Mouse (Mus musculus) liver, embryonic 12.5 days (tissue): Measurements from ENCODE around the gene Miox. TPM values are rescaled to one million over a fixed set of nuclear protein-coding genes. Genes with fewer than 3 reads are reported as not detected.
A peak's percentile ranks its signal among the peaks of the same experiment; 100 is the strongest.

Experiments used
- ATAC-seq: fragments of 200-750 bp; cut with Nextera tagmentation; 2 replicates; pipeline ENCODE4 v1.8.0; 2017; ENCODE audit warnings: moderate number of reproducible peaks, mild to moderate bottlenecking, moderate library complexity
- H3K27ac ChIP-seq: fragments of 300-500 bp; sonication (generic); 2 replicates; pipeline ENCODE4 v1.5.1; 2016; ENCODE audit warnings: mild to moderate bottlenecking
- H3K27me3 ChIP-seq: fragments of 300-500 bp; sonication (generic); replicated peaks from 2 replicates; pipeline ENCODE4 v1.6.1; 2016; ENCODE audit warnings: mild to moderate bottlenecking, moderate library complexity
- H3K36me3 ChIP-seq: fragments of 300-500 bp; sonication (generic); 2 replicates; pipeline ENCODE4 v1.6.1; 2016; ENCODE audit warnings: mild to moderate bottlenecking, moderate library complexity
- H3K4me1 ChIP-seq: fragments of 300-500 bp; sonication (generic); 2 replicates; pipeline ENCODE4 v1.6.1; 2016
- H3K4me2 ChIP-seq: fragments of 300-500 bp; sonication (generic); 2 replicates; pipeline ENCODE4 v1.6.1; 2016; ENCODE audit warnings: mild to moderate bottlenecking, moderate library complexity
- H3K4me3 ChIP-seq: fragments of 300-500 bp; sonication (generic); 2 replicates; pipeline ENCODE4 v1.5.1; 2016; ENCODE audit warnings: mild to moderate bottlenecking, moderate library complexity
- H3K9ac ChIP-seq: fragments of 300-500 bp; sonication (generic); 2 replicates; pipeline ENCODE4 v1.6.1; 2016; ENCODE audit warnings: mild to moderate bottlenecking, moderate library complexity
- H3K9me3 ChIP-seq: fragments of 300-500 bp; sonication (generic); replicated peaks from 2 replicates; pipeline ENCODE4 v1.6.1; 2016; ENCODE audit warnings: mild to moderate bottlenecking, moderate library complexity
- WGBS: fragments of 180-500 bp; shearing (Covaris S2); methylation state at CpG from one replicate; pipeline ENCODE4 v1.1.7; 2016; ENCODE audit not compliant: insufficient replicate concordance; 5-methylcytosine and 5-hydroxymethylcytosine counted together
- polyA plus RNA-seq: library from polyadenylated mRNA; unstranded; fragments of >200 nt; fragmentation: Nextera tagmentation; extraction: Ambion mirVana; gene quantifications from 2 replicates; pipeline ENCODE4 v1.2.1, GENCODE M21; 2016

Gene Miox
- 2.4 and 3.7 TPM in 2 replicates for polyA plus RNA-seq

GRCm38 (mm10) chr15:89334271-89334670 lies at the start of gene Miox:
Gene Miox (plus strand): TSS chr15:89334398.
- no peak within 1 kb of the TSS for H3K9ac ChIP-seq
- no peak within 1 kb of the TSS for H3K4me3 ChIP-seq
- peaks cover 9% of the 10 kb centered on the region; the same call in 1 of the 2 replicates for H3K27me3 ChIP-seq
- no peak for ATAC-seq
- no peaks in the 10 kb centered on the region for H3K4me1 ChIP-seq
- H3K9me3 ChIP-seq = no peaks in the 10 kb centered on the region
- no peaks in the 10 kb centered on the region for H3K36me3 ChIP-seq
- H3K4me2 ChIP-seq = no peak within 1 kb of the TSS
- WGBS = 81% methylated on average over 7 of the region's 7 CpGs
- no peak within 1 kb of the TSS for H3K27ac ChIP-seq

GRCm38 (mm10) chr15:89285004-89285403 lies 49.2 kb upstream of the Miox start:
- Histone ChIP-seq H3K27me3 (no peaks in the 10 kb centered on the region), H3K9me3 (no peaks in the 10 kb centered on the region), H3K4me2 (peak overlapping the region; percentile 69), H3K9ac (peak overlapping the region; percentile 62), H3K4me1 (peaks cover 42% of the 10 kb centered on the region), H3K36me3 (peaks cover 96% of the 10 kb centered on the region), H3K27ac (peak overlapping the region; percentile 89), H3K4me3 (peak overlapping the region; percentile 26; the same call in 1 of the 2 replicates)
- ATAC-seq = peak; percentile 77

GRCm38 (mm10) chr15:89285478-89285877 lies 48.7 kb upstream of the Miox start:
- ATAC-seq = peak; percentile 91
- Histone ChIP-seq H3K9me3 (no peaks in the 10 kb centered on the region), H3K27ac (peak overlapping the region; percentile 89), H3K4me2 (peak overlapping the region; percentile 69), H3K4me1 (peaks cover 42% of the 10 kb centered on the region), H3K36me3 (peaks cover 96% of the 10 kb centered on the region), H3K9ac (peak overlapping the region; percentile 62), H3K27me3 (no peaks in the 10 kb centered on the region), H3K4me3 (peak overlapping the region; percentile 26)
- 55% methylated on average over 5 of the region's 5 CpGs for WGBS

GRCm38 (mm10) chr15:89286114-89286513 lies 48.1 kb upstream of the Miox start:
- whole genome bisulfite sequencing = 70% methylated on average over 7 of the region's 7 CpGs
- H3K27me3 ChIP-seq = no peaks in the 10 kb centered on the region
- H3K4me3 ChIP-seq = peak overlapping the region; percentile 26
- H3K9me3 ChIP-seq = no peaks in the 10 kb centered on the region
- peak overlapping the region; percentile 89 for H3K27ac ChIP-seq
- peak overlapping the region; percentile 62 for H3K9ac ChIP-seq
- peak overlapping the region; percentile 69 for H3K4me2 ChIP-seq
- peak; percentile 19; the same call in 1 of the 2 replicates for ATAC-seq
- peaks cover 96% of the 10 kb centered on the region for H3K36me3 ChIP-seq
- peaks cover 42% of the 10 kb centered on the region for H3K4me1 ChIP-seq

GRCm38 (mm10) chr15:89286582-89286981 lies 47.6 kb upstream of the Miox start:
- Histone ChIP-seq H3K9ac (no peak overlapping the region), H3K4me3 (no peak overlapping the region), H3K36me3 (peaks cover 96% of the 10 kb centered on the region), H3K4me2 (0 out of 2 replicates have a peak overlapping the region, but pooled peaks have one; percentile 21), H3K27me3 (no peaks in the 10 kb centered on the region), H3K4me1 (peaks cover 46% of the 10 kb centered on the region), H3K27ac (no peak overlapping the region), H3K9me3 (no peaks in the 10 kb centered on the region)
- no peak for ATAC-seq
- WGBS = 82% methylated on average over 5 of the region's 5 CpGs

- no peak overlapping the region for H3K4me2 ChIP-seq
- peaks cover 96% of the 10 kb centered on the region for H3K36me3 ChIP-seq
- H3K27ac ChIP-seq = peak overlapping the region; percentile 30; the same call in 1 of the 2 replicates
- WGBS = 88% methylated on average over 23 of the region's 23 CpGs
- ATAC-seq = no peak
- H3K4me3 ChIP-seq = no peak overlapping the region
- no peaks in the 10 kb centered on the region for H3K9me3 ChIP-seq
- H3K9ac ChIP-seq = no peak overlapping the region
- H3K4me1 ChIP-seq = peaks cover 63% of the 10 kb centered on the region
- no peaks in the 10 kb centered on the region for H3K27me3 ChIP-seq
These were observed 45.9 kb upstream of the Miox start for GRCm38 (mm10) chr15:89288227-89288767.

- Histone ChIP-seq H3K27me3 (no peaks in the 10 kb centered on the region), H3K4me3 (no peak overlapping the region), H3K9ac (no peak overlapping the region), H3K4me2 (no peak overlapping the region), H3K36me3 (peaks cover 96% of the 10 kb centered on the region), H3K4me1 (peaks cover 60% of the 10 kb centered on the region), H3K27ac (no peak overlapping the region), H3K9me3 (no peaks in the 10 kb centered on the region)
- ATAC-seq = no peak
- 89% methylated on average over 11 of the region's 11 CpGs for WGBS
These were observed 44.7 kb upstream of the Miox start for GRCm38 (mm10) chr15:89289455-89289854.

- 55% methylated on average over 3 of the region's 3 CpGs for WGBS
- Histone ChIP-seq H3K4me2 (no peak overlapping the region), H3K36me3 (peaks cover 96% of the 10 kb centered on the region), H3K4me1 (peaks cover 54% of the 10 kb centered on the region), H3K4me3 (no peak overlapping the region), H3K9ac (no peak overlapping the region), H3K27ac (peak overlapping the region; percentile 61), H3K9me3 (no peaks in the 10 kb centered on the region), H3K27me3 (no peaks in the 10 kb centered on the region)
- ATAC-seq = peak; percentile 84
These were observed 42.7 kb upstream of the Miox start for GRCm38 (mm10) chr15:89291521-89291920.

GRCm38 (mm10) chr15:89292795-89293194 lies 41.4 kb upstream of the Miox start:
- H3K27me3 ChIP-seq = no peaks in the 10 kb centered on the region
- peaks cover 95% of the 10 kb centered on the region for H3K36me3 ChIP-seq
- no peak overlapping the region for H3K4me2 ChIP-seq
- no peak overlapping the region for H3K9ac ChIP-seq
- H3K4me1 ChIP-seq = peaks cover 51% of the 10 kb centered on the region
- H3K27ac ChIP-seq = peak overlapping the region; percentile 61
- H3K4me3 ChIP-seq = no peak overlapping the region
- H3K9me3 ChIP-seq = no peaks in the 10 kb centered on the region
- 33% methylated on average over 2 of the region's 2 CpGs for WGBS
- 0 out of 2 replicates have a peak, but pooled peaks have one; percentile 39 for ATAC-seq

- WGBS = 83% methylated on average over 10 of the region's 10 CpGs
- H3K36me3 ChIP-seq = peaks cover 93% of the 10 kb centered on the region
- H3K4me2 ChIP-seq = no peak overlapping the region
- no peak overlapping the region for H3K9ac ChIP-seq
- H3K4me3 ChIP-seq = no peak overlapping the region
- H3K27me3 ChIP-seq = no peaks in the 10 kb centered on the region
- H3K4me1 ChIP-seq = peaks cover 44% of the 10 kb centered on the region
- no peaks in the 10 kb centered on the region for H3K9me3 ChIP-seq
- no peak for ATAC-seq
- H3K27ac ChIP-seq = peak overlapping the region; percentile 1; the same call in 1 of the 2 replicates
These were observed 40.4 kb upstream of the Miox start for GRCm38 (mm10) chr15:89293778-89294177.

GRCm38 (mm10) chr15:89295580-89296165 lies 38.5 kb upstream of the Miox start:
- Histone ChIP-seq H3K9ac (no peak overlapping the region), H3K4me1 (peaks cover 44% of the 10 kb centered on the region), H3K36me3 (peaks cover 92% of the 10 kb centered on the region), H3K27ac (no peak overlapping the region), H3K27me3 (no peaks in the 10 kb centered on the region), H3K4me3 (no peak overlapping the region), H3K9me3 (no peaks in the 10 kb centered on the region), H3K4me2 (no peak overlapping the region)
- peak; percentile 67 for ATAC-seq
- WGBS = 69% methylated on average over 8 of the region's 8 CpGs

GRCm38 (mm10) chr15:89296465-89296864 lies 37.7 kb upstream of the Miox start:
- Histone ChIP-seq H3K4me1 (peaks cover 41% of the 10 kb centered on the region), H3K9me3 (no peaks in the 10 kb centered on the region), H3K4me2 (no peak overlapping the region), H3K4me3 (no peak overlapping the region), H3K27ac (no peak overlapping the region), H3K27me3 (no peaks in the 10 kb centered on the region), H3K9ac (no peak overlapping the region), H3K36me3 (peaks cover 92% of the 10 kb centered on the region)
- no peak for ATAC-seq
- WGBS = 75% methylated on average over 1 of the region's 1 CpGs
